Mouse (Mus musculus): ENCODE measurements around the gene Stat5b. TPM values are rescaled to one million over a fixed set of nuclear protein-coding genes. Genes with fewer than 3 reads are reported as not detected.
A peak's percentile ranks its signal among the peaks of the same experiment; 100 is the strongest.

The Stat5b gene
- polyA plus RNA-seq, 1 experiment = 0.67 TPM

- no peaks in the 10 kb centered on the region for H3K27me3 ChIP-seq (ENCODE audit: control insufficient read depth)
- TF ChIP-seq GATA1 (IDR thresholded peaks at IDR 0.05; ENCODE audit: low read length) = no peak
- TF ChIP-seq TAL1 (IDR thresholded peaks at IDR 0.05; ENCODE audit: low read length) = no peak
- no peak overlapping the region for H3K4me3 ChIP-seq (replicated peaks)
- no peaks in the 10 kb centered on the region for H3K9me3 ChIP-seq (ENCODE audit: control insufficient read depth, low read length)
- peaks cover 2% of the 10 kb centered on the region for H3K4me1 ChIP-seq (ENCODE audit: control insufficient read depth)
- peaks cover 22% of the 10 kb centered on the region for H3K36me3 ChIP-seq (ENCODE audit: control insufficient read depth)
These were observed 74.6 kb downstream of the Stat5b start for GRCm38 (mm10) chr11:100775921-100776320.

GRCm38 (mm10) chr11:100774261-100774660, 76.3 kb downstream of the Stat5b start:
- H3K27me3 ChIP-seq (ENCODE audit: control insufficient read depth) = no peaks in the 10 kb centered on the region
- peaks cover 14% of the 10 kb centered on the region for H3K4me1 ChIP-seq (ENCODE audit: control insufficient read depth)
- TF ChIP-seq GATA1 (IDR thresholded peaks at IDR 0.05; ENCODE audit: low read length) (no peak), TAL1 (IDR thresholded peaks at IDR 0.05; ENCODE audit: low read length) (no peak)
- peaks cover 7% of the 10 kb centered on the region for H3K36me3 ChIP-seq (ENCODE audit: control insufficient read depth)
- no peaks in the 10 kb centered on the region for H3K9me3 ChIP-seq (ENCODE audit: control insufficient read depth, low read length)
- H3K4me3 ChIP-seq (replicated peaks) = no peak overlapping the region

DNA sequence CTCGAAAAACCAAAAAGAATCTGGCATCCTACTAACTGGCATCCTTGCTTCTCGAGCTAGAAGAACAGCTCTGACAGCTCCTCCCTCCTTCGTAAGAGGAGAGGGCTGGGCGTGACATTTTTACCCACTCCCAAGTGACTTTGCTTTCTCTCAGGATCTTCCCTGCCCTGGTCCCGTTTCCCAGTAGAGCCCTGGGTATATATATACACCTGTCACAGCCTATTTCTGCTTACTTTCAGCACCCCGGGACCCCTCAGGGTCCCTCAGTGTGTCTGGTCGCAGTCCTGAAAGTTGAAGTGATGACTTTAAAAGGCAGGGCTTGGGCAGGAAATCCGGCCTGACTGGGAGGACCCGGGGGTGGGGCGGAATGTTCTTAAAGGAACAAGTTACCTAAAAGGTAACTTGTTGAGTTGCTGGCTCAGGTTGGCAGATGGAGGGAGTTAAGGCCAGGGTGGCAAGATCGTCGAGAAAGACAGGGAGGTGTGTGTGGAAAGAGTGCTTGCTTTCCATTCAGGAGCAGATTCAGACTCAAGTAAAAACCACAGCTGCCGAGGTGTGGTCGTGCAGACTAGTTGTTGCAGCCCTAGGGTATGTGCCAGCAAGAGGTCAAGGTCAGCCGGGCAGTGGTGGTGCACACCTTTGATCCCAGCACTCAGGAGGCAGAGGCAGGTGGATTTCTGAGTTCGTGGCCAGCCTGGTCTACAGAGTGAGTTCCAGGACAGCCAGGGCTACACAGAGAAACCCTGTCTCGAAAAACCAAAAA, 79.7 kb downstream of the Stat5b start, which contains the start of gene Ghdc:
Gene Ghdc (minus strand): TSS at position 312 of the 763 bp plus-strand sequence.
- H3K4me3 ChIP-seq (replicated peaks) = peak within 1 kb of the TSS; percentile 63
- TF ChIP-seq GATA1 (IDR thresholded peaks at IDR 0.05; ENCODE audit: low read length) (no peak), TAL1 (IDR thresholded peaks at IDR 0.05; ENCODE audit: low read length) (no peak)
- H3K9me3 ChIP-seq (ENCODE audit: control insufficient read depth, low read length) = no peaks in the 10 kb centered on the region
- H3K27me3 ChIP-seq (ENCODE audit: control insufficient read depth) = no peaks in the 10 kb centered on the region
- H3K4me1 ChIP-seq (ENCODE audit: control insufficient read depth) = peaks cover 14% of the 10 kb centered on the region
- H3K36me3 ChIP-seq (ENCODE audit: control insufficient read depth) = no peaks in the 10 kb centered on the region; the same call in 1 of the 2 replicates

GRCm38 (mm10) chr11:100769980-100770379, 80.5 kb downstream of the Stat5b start:
- peak overlapping the region; percentile 63 for H3K4me3 ChIP-seq (replicated peaks)
- H3K27me3 ChIP-seq (ENCODE audit: control insufficient read depth) = no peaks in the 10 kb centered on the region
- no peaks in the 10 kb centered on the region for H3K9me3 ChIP-seq (ENCODE audit: control insufficient read depth, low read length)
- TF ChIP-seq GATA1 (IDR thresholded peaks at IDR 0.05; ENCODE audit: low read length) = no peak
- no peak for TF ChIP-seq TAL1 (IDR thresholded peaks at IDR 0.05; ENCODE audit: low read length)
- H3K4me1 ChIP-seq (ENCODE audit: control insufficient read depth) = peaks cover 14% of the 10 kb centered on the region
- H3K36me3 ChIP-seq (ENCODE audit: control insufficient read depth) = no peaks in the 10 kb centered on the region; the same call in 1 of the 2 replicates

- Histone ChIP-seq H3K4me1 (ENCODE audit: control insufficient read depth) (peaks cover 14% of the 10 kb centered on the region), H3K4me3 (replicated peaks) (no peak overlapping the region), H3K36me3 (ENCODE audit: control insufficient read depth) (no peaks in the 10 kb centered on the region; the same call in 1 of the 2 replicates), H3K9me3 (ENCODE audit: control insufficient read depth, low read length) (no peaks in the 10 kb centered on the region), H3K27me3 (ENCODE audit: control insufficient read depth) (peaks cover 3% of the 10 kb centered on the region)
- TF ChIP-seq GATA1 (IDR thresholded peaks at IDR 0.05; ENCODE audit: low read length) = no peak
- no peak for TF ChIP-seq TAL1 (IDR thresholded peaks at IDR 0.05; ENCODE audit: low read length)
These were observed 82.7 kb downstream of the Stat5b start for GRCm38 (mm10) chr11:100767871-100768270.

GRCm38 (mm10) chr11:100766726-100767125, 83.8 kb downstream of the Stat5b start:
- TF ChIP-seq GATA1 (IDR thresholded peaks at IDR 0.05; ENCODE audit: low read length) (no peak), TAL1 (IDR thresholded peaks at IDR 0.05; ENCODE audit: low read length) (no peak)
- H3K4me1 ChIP-seq (ENCODE audit: control insufficient read depth) = peaks cover 17% of the 10 kb centered on the region
- H3K36me3 ChIP-seq (ENCODE audit: control insufficient read depth) = no peaks in the 10 kb centered on the region; the same call in 1 of the 2 replicates
- H3K27me3 ChIP-seq (ENCODE audit: control insufficient read depth) = peaks cover 14% of the 10 kb centered on the region
- no peak overlapping the region for H3K4me3 ChIP-seq (replicated peaks)
- no peaks in the 10 kb centered on the region for H3K9me3 ChIP-seq (ENCODE audit: control insufficient read depth, low read length)

DNA sequence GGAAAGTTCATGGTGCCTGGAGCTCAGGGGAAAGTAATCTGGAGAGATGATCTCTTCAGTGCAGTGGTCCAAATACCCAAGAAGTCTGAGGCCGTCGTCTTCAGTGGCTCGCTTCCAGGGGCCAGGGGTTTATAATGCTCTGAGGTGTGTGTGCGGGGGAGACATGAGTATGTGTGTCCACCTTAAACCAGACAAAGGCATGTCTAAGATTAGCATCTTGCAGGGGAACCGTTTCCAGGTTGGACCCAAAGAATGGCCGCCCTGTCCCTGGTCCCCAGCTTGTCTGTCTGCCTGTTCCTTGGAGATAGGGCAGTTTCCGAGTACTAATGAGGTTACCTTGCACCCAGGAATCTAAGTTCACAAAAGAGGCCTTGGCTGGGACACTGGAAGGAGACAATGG, 87.7 kb downstream of the Stat5b start, which contains the start of gene Hcrt:
Gene Hcrt (minus strand): TSS at position 101 of the 400 bp plus-strand sequence.
- H3K4me1 ChIP-seq (ENCODE audit: control insufficient read depth) = peaks cover 23% of the 10 kb centered on the region
- H3K36me3 ChIP-seq (ENCODE audit: control insufficient read depth) = no peaks in the 10 kb centered on the region; the same call in 1 of the 2 replicates
- no peak for TF ChIP-seq TAL1 (IDR thresholded peaks at IDR 0.05; ENCODE audit: low read length)
- H3K9me3 ChIP-seq (ENCODE audit: control insufficient read depth, low read length) = peaks cover 4% of the 10 kb centered on the region; the same call in 1 of the 2 replicates
- peak within 1 kb of the TSS; percentile 60 for H3K4me3 ChIP-seq (replicated peaks)
- peaks cover 53% of the 10 kb centered on the region for H3K27me3 ChIP-seq (ENCODE audit: control insufficient read depth)

GRCm38 (mm10) chr11:100761547-100762045, 88.9 kb downstream of the Stat5b start:
- Histone ChIP-seq H3K27me3 (ENCODE audit: control insufficient read depth) (peaks cover 65% of the 10 kb centered on the region), H3K4me3 (replicated peaks) (peak overlapping the region; percentile 60), H3K9me3 (ENCODE audit: control insufficient read depth, low read length) (peaks cover 4% of the 10 kb centered on the region; the same call in 1 of the 2 replicates), H3K4me1 (ENCODE audit: control insufficient read depth) (peaks cover 23% of the 10 kb centered on the region), H3K36me3 (ENCODE audit: control insufficient read depth) (no peaks in the 10 kb centered on the region; the same call in 1 of the 2 replicates)
- TF ChIP-seq TAL1 (IDR thresholded peaks at IDR 0.05; ENCODE audit: low read length) (no peak), GATA1 (IDR thresholded peaks at IDR 0.05; ENCODE audit: low read length) (no peak)

DNA sequence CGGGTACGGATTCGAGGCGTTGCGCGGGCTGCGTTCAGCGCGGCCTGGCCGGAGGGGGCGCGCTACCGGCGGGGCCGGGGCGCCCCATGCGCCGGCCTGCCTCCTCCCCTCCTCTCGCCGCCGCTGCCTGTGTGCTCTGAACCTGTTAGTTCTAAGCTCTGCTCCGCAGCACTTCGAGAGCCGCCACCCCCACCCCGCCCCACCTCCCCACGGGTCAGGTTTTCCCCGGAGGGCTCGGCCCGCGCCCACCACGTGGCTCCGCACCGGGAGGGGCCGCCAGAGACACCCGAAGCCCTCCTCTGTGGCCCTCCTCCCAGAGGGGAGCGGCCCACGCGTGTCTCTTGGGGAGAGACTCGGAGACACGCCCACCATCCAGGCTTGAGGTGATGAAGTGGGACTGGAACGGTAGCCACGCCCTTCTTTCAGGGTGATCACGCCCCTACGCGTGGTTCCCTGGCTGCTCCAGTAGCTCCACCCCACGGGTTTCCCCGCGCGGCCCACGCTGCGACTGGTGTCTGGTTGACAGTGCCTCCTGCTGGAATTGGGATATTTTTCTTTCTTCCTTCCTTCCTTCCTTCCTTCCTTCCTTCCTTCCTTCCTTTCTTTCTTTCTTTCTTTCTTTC, 90.8 kb downstream of the Stat5b start, which contains the start of gene Kcnh4:
Gene Kcnh4 (minus strand): TSS at position 332 of the 623 bp plus-strand sequence.
- TF ChIP-seq GATA1 (IDR thresholded peaks at IDR 0.05; ENCODE audit: low read length) (no peak), TAL1 (IDR thresholded peaks at IDR 0.05; ENCODE audit: low read length) (no peak)
- Histone ChIP-seq H3K9me3 (ENCODE audit: control insufficient read depth, low read length) (peaks cover 4% of the 10 kb centered on the region; the same call in 1 of the 2 replicates), H3K27me3 (ENCODE audit: control insufficient read depth) (peaks cover 80% of the 10 kb centered on the region), H3K36me3 (ENCODE audit: control insufficient read depth) (no peaks in the 10 kb centered on the region), H3K4me1 (ENCODE audit: control insufficient read depth) (peaks cover 23% of the 10 kb centered on the region), H3K4me3 (replicated peaks) (peak within 1 kb of the TSS; percentile 30)

Measured in erythroblast, embryonic 14.5 days (primary cell).